Mouse (Mus musculus) sigmoid colon, adult 10 weeks (tissue): ENCODE results near the gene Zfp626. TPM values are rescaled to one million over a fixed set of nuclear protein-coding genes. Genes with fewer than 3 reads are reported as not detected.

ENCODE experiments used
- polyA plus RNA-seq: library from polyadenylated mRNA; stranded (reverse); fragments of 350-450 nt; fragmentation: Illumina TruSeq; extraction: RNeasy Lipid Tissue Mini Kit (QIAGEN cat#74804); gene quantifications from one replicate; pipeline ENCODE4 v1.2.3, GENCODE M21; 2014; ENCODE audit warnings: low read depth, low replicate concordance

Zfp626 gene
- polyA plus RNA-seq, result 23.8 TPM

DNA sequence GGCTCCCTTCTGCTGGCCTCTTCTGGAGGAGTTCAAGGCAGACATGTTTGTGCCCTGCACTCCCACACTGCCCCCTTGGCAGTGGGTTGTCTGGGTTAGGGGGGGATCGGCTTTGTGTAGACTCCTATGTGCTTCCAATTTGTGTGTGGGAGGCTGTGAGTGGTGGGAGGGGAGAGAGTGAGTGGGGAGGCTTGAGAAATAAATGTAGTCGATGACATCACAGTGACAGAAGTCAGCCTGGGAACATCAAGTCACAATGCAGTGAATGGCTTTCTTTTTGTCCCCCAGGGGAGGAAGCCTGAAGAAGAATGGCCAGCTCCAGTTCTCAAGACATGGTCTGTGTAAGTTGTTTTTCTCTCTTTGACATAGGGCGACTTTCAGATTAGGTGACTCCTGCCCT, at the start of gene Zfp626:
TSS of gene Zfp626 (plus strand) at position 301 of the 400 bp plus-strand sequence.

DNA sequence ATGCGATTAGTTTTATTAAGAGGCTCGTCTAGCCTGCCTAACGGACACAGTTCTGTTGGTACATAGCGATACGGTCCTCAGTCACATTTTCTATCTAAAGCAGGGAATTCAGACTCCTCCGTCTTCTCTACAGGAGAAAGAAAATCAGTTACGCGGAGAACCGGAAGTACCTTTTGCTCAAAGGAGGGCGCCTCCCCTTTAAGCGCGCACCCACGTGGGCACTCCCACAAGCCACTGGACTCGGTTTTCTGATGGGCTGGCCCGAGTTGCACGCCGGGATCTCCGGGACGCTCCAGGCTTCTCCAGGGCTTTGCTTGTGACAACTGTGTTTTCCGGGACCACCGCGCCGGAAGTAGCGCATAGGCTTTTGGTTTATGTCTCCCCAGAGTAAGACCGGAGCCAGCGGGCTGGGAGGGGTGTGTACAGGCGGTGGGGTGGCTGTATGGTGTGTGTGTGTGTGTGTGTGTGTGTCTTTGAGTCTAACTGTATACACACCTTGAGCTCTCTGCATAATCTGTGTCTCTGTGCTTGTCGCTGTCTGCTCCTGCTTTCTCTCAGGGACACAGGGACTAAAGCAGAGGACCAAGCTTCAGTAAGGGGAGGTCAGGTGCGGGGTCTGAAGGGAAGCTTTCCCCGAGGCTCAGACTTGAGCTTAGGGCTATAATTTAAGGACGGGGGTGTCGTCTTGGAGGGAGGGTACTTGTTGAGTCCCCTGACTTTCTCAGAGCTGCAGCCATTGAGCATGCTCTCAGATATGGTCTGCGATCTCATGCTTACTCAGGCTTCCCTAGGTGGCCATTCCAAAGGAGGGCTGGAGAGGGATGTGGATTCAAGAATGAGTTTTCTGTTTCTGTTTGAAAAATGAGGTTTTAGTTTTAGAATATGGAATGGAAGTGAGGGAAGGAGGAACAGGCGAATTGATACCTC, 31.6 kb downstream of the Zfp626 start, which contains the start of gene Zfp59:
TSS of gene Zfp59 (plus strand) at position 285 of the 927 bp plus-strand sequence.

DNA sequence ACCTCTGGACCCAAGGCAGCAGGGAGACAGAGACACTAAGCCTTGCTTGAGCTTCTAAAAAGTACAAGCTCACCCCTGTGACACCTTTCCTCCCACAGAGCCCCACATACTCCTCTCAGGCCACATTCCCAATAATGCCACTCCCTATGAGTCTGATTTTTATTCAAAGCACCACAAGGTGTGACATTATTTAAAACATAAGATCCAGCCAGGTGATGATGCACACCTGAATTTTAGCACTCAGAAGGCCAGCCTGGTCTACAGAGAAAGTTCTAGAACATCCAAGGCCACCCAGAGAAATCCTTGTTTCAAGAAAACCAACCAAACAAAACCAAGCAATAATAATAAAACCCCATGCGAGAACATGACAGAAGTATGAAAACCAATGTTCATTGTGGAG, 50.2 kb downstream of the Zfp626 start, which contains the start of gene Zfp607a:
TSS of gene Zfp607a (plus strand) at position 301 of the 400 bp plus-strand sequence.

Other genes starting within 250 kb of the Zfp626 start
- 4.0 TPM for gene Akt2, start 215.6 kb upstream of the Zfp626 start, polyA plus RNA-seq
- gene Ttc9b, start 153.3 kb upstream of the Zfp626 start, polyA plus RNA-seq, result not detected
- 0.54 TPM for gene Map3k10, start 132.6 kb upstream of the Zfp626 start, polyA plus RNA-seq
- gene Zfp607b, start 117.9 kb upstream of the Zfp626 start, polyA plus RNA-seq, result 2.1 TPM
- gene Zfp60, start 75.8 kb upstream of the Zfp626 start, polyA plus RNA-seq, result 26.7 TPM
- gene Zfp59, start 31.4 kb downstream of the Zfp626 start, polyA plus RNA-seq, result 14.1 TPM
- 9.9 TPM for gene Zfp607a, start 50.3 kb downstream of the Zfp626 start, polyA plus RNA-seq
- gene Zfp974, start 122.3 kb downstream of the Zfp626 start, polyA plus RNA-seq, result 23.0 TPM
- gene Zfp780b, start 172.0 kb downstream of the Zfp626 start, polyA plus RNA-seq, result 23.5 TPM
- 6.7 TPM for gene Zfp850, start 206.9 kb downstream of the Zfp626 start, polyA plus RNA-seq
- 20.4 TPM for gene Psmc4, start 242.9 kb downstream of the Zfp626 start, polyA plus RNA-seq